In the genomic region with DNA sequence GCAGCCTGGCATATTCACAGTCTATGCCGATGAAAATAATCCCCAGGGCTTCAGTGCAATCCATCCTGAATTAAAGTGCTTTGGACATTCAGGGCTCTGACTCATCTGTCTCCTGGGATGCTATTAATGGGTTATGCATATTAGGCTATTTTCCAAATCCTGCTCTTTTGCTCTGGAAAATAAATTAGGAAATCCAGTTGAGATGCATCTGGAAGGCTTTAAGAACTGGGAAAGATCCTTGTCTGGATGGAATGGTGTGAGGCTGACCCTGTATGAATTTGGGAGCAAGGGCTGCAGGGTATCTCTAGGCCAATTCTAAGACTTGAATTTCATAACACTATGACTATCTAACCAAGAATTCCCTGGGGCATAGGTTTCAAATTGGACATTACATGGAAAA, we compare ENCODE assay signal across 19 mouse cellular contexts.
DNase-seq lines count a peak whose midpoint lies in the region; ATAC-seq and TF ChIP-seq lines count a peak whose summit lies in the region.
"Had no signal": no experiment of that assay in that cellular context is flagged by ENCODE, and none has a peak within 500 bp of the region (broad histone marks: within the 10 kb centered on the region; RNA-seq: fewer than 3 reads in every experiment).

No protein-coding gene starts in this region.

- H3K4me1 ChIP-seq in heart, embryonic 10.5 days, result no peaks in the 10 kb centered on the region
- H3K4me1 ChIP-seq in kidney, postnatal 0 days (replicated peaks; ENCODE audit: insufficient read depth, low read length), result no peaks in the 10 kb centered on the region
- H3K4me1 ChIP-seq in kidney, embryonic 15.5 days, result no peaks in the 10 kb centered on the region
- H3K4me1 ChIP-seq in neural tube, embryonic 12.5 days, result no peaks in the 10 kb centered on the region
- no peaks in the 10 kb centered on the region for H3K4me1 ChIP-seq in neural tube, embryonic 15.5 days
- H3K4me1 ChIP-seq: forebrain, embryonic 15.5 days; intestine, embryonic 15.5 days had no signal

- no peak for TF ChIP-seq POLR2A in myocyte (IDR thresholded peaks at IDR 0.05; ENCODE audit: insufficient read length, low read depth)

- WGBS in heart, embryonic 10.5 days, result 80% methylated on average over 1 of the region's 1 CpGs
- 64% methylated on average over 1 of the region's 1 CpGs for WGBS in kidney, postnatal 0 days
- 47% methylated on average over 1 of the region's 1 CpGs for WGBS in kidney, embryonic 15.5 days
- WGBS in neural tube, embryonic 12.5 days, result 56% methylated on average over 1 of the region's 1 CpGs
- WGBS in neural tube, embryonic 15.5 days, result 18% methylated on average over 1 of the region's 1 CpGs

- no peak for ATAC-seq in kidney, postnatal 0 days (replicated peaks; ENCODE audit: low FRiP score, low read depth)
- no peak for ATAC-seq in kidney, embryonic 15.5 days (replicated peaks; ENCODE audit: low FRiP score)
- peak; percentile 74 for ATAC-seq in neural tube, embryonic 12.5 days (ENCODE audit: low FRiP score, low read depth)
- ATAC-seq in neural tube, embryonic 15.5 days (ENCODE audit: low FRiP score), result no peak
- ATAC-seq: forebrain, embryonic 15.5 days; intestine, embryonic 15.5 days had no signal

- H3K79me2 ChIP-seq in myocyte (ENCODE audit: control insufficient read depth, insufficient read depth), result no peaks in the 10 kb centered on the region

- H3K4me3 ChIP-seq in heart, embryonic 10.5 days, result no peak overlapping the region
- no peak overlapping the region for H3K4me3 ChIP-seq in kidney, postnatal 0 days (replicated peaks; ENCODE audit: low read depth, low read length)
- no peak overlapping the region for H3K4me3 ChIP-seq in kidney, embryonic 15.5 days (replicated peaks)
- no peak overlapping the region for H3K4me3 ChIP-seq in neural tube, embryonic 12.5 days
- H3K4me3 ChIP-seq in neural tube, embryonic 15.5 days (replicated peaks), result no peak overlapping the region
- no peak overlapping the region for H3K4me3 ChIP-seq in myocyte
- H3K4me3 ChIP-seq: erythroblast, embryonic 14.5 days; forebrain, embryonic 15.5 days; intestine, embryonic 15.5 days had no signal

- no peak overlapping the region for H3K27ac ChIP-seq in heart, embryonic 10.5 days
- no peak overlapping the region for H3K27ac ChIP-seq in kidney, postnatal 0 days
- no peak overlapping the region for H3K27ac ChIP-seq in kidney, embryonic 15.5 days
- H3K27ac ChIP-seq in neural tube, embryonic 12.5 days, result no peak overlapping the region
- H3K27ac ChIP-seq in neural tube, embryonic 15.5 days (replicated peaks), result no peak overlapping the region
- H3K27ac ChIP-seq: forebrain, embryonic 15.5 days; intestine, embryonic 15.5 days; macrophage had no signal

- TF ChIP-seq CTCF in kidney, postnatal 0 days (IDR thresholded peaks at IDR 0.05; ENCODE audit: low read depth), result no peak

- no peak overlapping the region for H3ac ChIP-seq in myocyte (ENCODE audit: control insufficient read depth, insufficient read length)

- H3K9me3 ChIP-seq in heart, embryonic 10.5 days, result no peaks in the 10 kb centered on the region
- H3K9me3 ChIP-seq in kidney, postnatal 0 days (replicated peaks; ENCODE audit: low read length), result no peaks in the 10 kb centered on the region
- no peaks in the 10 kb centered on the region for H3K9me3 ChIP-seq in kidney, embryonic 15.5 days (replicated peaks)
- H3K9me3 ChIP-seq in neural tube, embryonic 12.5 days, result no peaks in the 10 kb centered on the region
- no peaks in the 10 kb centered on the region for H3K9me3 ChIP-seq in neural tube, embryonic 15.5 days (replicated peaks)
- H3K9me3 ChIP-seq: forebrain, embryonic 15.5 days; intestine, embryonic 15.5 days had no signal

- no peak overlapping the region for H3K4me2 ChIP-seq in kidney, postnatal 0 days (ENCODE audit: low read length)
- no peak overlapping the region for H3K4me2 ChIP-seq in kidney, embryonic 15.5 days
- H3K4me2 ChIP-seq in neural tube, embryonic 12.5 days (replicated peaks), result no peak overlapping the region
- no peak overlapping the region for H3K4me2 ChIP-seq in neural tube, embryonic 15.5 days
- no peak overlapping the region for H3K4me2 ChIP-seq in myocyte (ENCODE audit: low read depth)
- H3K4me2 ChIP-seq: forebrain, embryonic 15.5 days; intestine, embryonic 15.5 days; liver, embryonic 11.5 days had no signal

- DNase-seq in heart, adult 18-20 months, result peak; percentile 18 to 36
- no peak for DNase-seq in heart, embryonic 10.5 days (ENCODE audit: low spot score)
- DNase-seq in kidney, postnatal 0 days (ENCODE audit: low spot score), result peak; percentile 70
- DNase-seq in B cell, adult 2 months, result no peak
- DNase-seq: adrenal gland, postnatal 36 days; cerebellum, adult 9-11 months; gastrocnemius, postnatal 36 days; kidney, postnatal 25 days; right cerebral cortex, adult 18-20 months; thymus, postnatal 25 days had no signal

- H3K9ac ChIP-seq in kidney, postnatal 0 days (ENCODE audit: low read depth, low read length), result no peak overlapping the region
- H3K9ac ChIP-seq in kidney, embryonic 15.5 days, result no peak overlapping the region
- H3K9ac ChIP-seq in neural tube, embryonic 12.5 days, result no peak overlapping the region
- H3K9ac ChIP-seq in neural tube, embryonic 15.5 days (replicated peaks), result no peak overlapping the region
- H3K9ac ChIP-seq: forebrain, embryonic 15.5 days; intestine, embryonic 15.5 days had no signal

- H3K36me3 ChIP-seq in heart, embryonic 10.5 days, result no peaks in the 10 kb centered on the region
- no peaks in the 10 kb centered on the region for H3K36me3 ChIP-seq in kidney, postnatal 0 days (ENCODE audit: insufficient read depth, low read length)
- H3K36me3 ChIP-seq in kidney, embryonic 15.5 days, result no peaks in the 10 kb centered on the region
- H3K36me3 ChIP-seq in neural tube, embryonic 12.5 days, result no peaks in the 10 kb centered on the region
- H3K36me3 ChIP-seq in neural tube, embryonic 15.5 days, result no peaks in the 10 kb centered on the region
- H3K36me3 ChIP-seq in myocyte (ENCODE audit: control insufficient read depth, insufficient read depth), result no peaks in the 10 kb centered on the region
- H3K36me3 ChIP-seq: forebrain, embryonic 15.5 days; intestine, embryonic 15.5 days had no signal

- no peaks in the 10 kb centered on the region for H3K27me3 ChIP-seq in heart, embryonic 10.5 days (ENCODE audit: insufficient read depth, poor library complexity, severe bottlenecking)
- no peaks in the 10 kb centered on the region for H3K27me3 ChIP-seq in kidney, postnatal 0 days (ENCODE audit: insufficient read depth, low read length)
- no peaks in the 10 kb centered on the region for H3K27me3 ChIP-seq in kidney, embryonic 15.5 days
- H3K27me3 ChIP-seq in neural tube, embryonic 12.5 days (replicated peaks), result no peaks in the 10 kb centered on the region
- no peaks in the 10 kb centered on the region for H3K27me3 ChIP-seq in neural tube, embryonic 15.5 days (replicated peaks)
- no peaks in the 10 kb centered on the region for H3K27me3 ChIP-seq in myocyte (ENCODE audit: control insufficient read depth, insufficient read depth, insufficient read length)
- H3K27me3 ChIP-seq: forebrain, embryonic 15.5 days; intestine, embryonic 15.5 days had no signal

TF ChIP-seq in myocyte, 11 proteins besides CTCF, POLR2A, EP300 and RAD21:
- TF ChIP-seq USF1 (IDR thresholded peaks at IDR 0.05; ENCODE audit: low read depth) (no peak), MYOD1 (IDR thresholded peaks at IDR 0.05; ENCODE audit: control insufficient read depth in 1 of 3, insufficient read length in 2 of 3, low read depth in 2 of 3) (no peak), CEBPB (IDR thresholded peaks at IDR 0.05; ENCODE audit: insufficient read depth, poor library complexity, severe bottlenecking) (0 out of 2 replicates have a peak, but pooled peaks have one; percentile 13), TCF3 (IDR thresholded peaks at IDR 0.05; ENCODE audit: insufficient read length, low read depth) (no peak)

Comparison
In these comparisons a context has a peak if more than half of its experiments do, and no peak if none do; other contexts are left out.
1. DNase-seq: peak in heart, adult 18-20 months (2 of 2) and kidney, postnatal 0 days (single experiment); none in heart, embryonic 10.5 days (single experiment) and B cell, adult 2 months (0 of 2).